Mouse (Mus musculus): Measurements from ENCODE around the gene Olfr1131. TPM values are rescaled to one million over a fixed set of nuclear protein-coding genes. Genes with fewer than 3 reads are reported as not detected.
"Not testable (repeated sequence)": the region's sequence is repeated elsewhere in the genome, so short reads cannot be mapped to it uniquely, and the experiment has no call there.

Gene Olfr1131
- polyA plus RNA-seq (2017; shearing (Covaris generic)): not detected

DNA sequence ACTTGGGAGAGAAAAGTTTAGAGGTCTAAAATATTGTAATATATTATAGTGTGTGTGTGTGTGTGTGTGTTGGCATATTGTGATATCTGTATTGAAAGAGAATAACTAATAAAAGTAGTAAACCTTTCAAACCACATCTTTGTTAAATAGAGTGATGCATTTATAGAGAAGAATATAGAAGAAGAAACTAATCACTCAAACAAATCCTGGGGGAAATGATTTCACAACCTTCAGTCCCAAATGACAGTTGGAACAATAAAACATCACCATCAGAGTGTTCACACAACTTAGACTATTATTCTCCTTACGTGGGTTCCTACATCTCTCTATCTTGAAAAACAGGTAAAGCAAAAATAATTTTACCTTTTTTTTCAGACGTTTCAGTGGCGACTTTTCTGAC lies at the start of gene Olfr1131:
Gene Olfr1131, plus strand, starts transcription at position 301 of the 400 bp plus-strand sequence.
- ATAC-seq: no peak

DNA sequence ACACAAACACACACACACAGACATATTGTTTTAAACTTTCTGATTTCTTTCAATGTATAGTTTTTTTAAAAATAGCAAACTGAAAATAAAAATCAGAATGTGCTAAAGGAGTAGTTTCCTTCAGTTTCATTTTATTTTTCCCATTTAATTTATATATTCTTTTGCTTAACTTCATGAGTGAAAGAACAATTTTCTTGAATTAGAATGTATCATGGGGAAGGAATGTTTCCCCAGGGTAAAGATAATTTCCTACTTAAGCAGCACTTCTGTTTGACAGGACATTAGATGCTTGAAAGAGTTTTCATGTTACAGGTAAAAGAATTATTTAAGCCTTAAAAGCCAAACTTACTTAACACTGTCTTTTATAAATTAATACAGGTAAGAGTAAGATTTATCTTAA lies 21.0 kb upstream of the Olfr1131 start, which contains the start of gene Olfr1130:
Gene Olfr1130, plus strand, starts transcription at position 301 of the 400 bp plus-strand sequence.
- not testable (repeated sequence) for ATAC-seq

DNA sequence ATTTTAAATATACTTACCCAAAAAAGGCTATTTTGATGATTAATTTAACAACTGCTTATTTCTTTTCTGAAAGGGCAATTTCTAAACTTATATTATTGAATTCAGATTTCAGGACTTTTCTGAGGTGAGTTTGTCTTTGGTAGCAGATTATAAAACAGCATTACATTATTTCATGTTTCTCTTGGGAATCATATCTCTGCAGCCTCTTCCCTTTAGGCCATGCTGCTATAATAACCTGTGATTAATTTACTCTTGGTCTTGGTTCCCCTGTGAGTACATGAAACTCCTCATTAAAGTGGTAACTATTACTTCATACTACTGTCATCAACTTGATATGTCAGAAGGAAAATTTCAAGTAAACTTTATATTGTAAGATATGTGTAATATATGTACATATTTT lies 10.5 kb downstream of the Olfr1131 start, which contains the start of gene Olfr1132:
Gene Olfr1132, minus strand, starts transcription at position 101 of the 400 bp plus-strand sequence.
- ATAC-seq: no peak

DNA sequence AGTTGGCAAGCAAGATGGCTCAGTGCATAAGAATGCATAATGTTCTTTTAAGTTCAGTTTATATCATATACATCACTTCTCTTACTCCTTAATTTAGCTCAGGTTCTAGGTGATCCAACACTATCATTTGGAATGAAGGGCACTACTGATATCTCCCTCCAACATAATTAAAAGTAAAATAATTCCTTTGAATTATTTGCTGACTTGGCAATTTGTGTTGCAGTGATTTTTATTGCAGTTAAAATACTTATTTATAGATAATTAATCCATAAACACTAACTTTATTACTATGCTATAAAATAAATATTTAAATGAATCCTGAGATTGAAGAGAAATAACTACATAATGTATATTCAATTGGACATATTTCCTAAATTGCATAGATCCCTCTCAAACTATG lies 15.5 kb downstream of the Olfr1131 start:
- ATAC-seq: no peak

DNA sequence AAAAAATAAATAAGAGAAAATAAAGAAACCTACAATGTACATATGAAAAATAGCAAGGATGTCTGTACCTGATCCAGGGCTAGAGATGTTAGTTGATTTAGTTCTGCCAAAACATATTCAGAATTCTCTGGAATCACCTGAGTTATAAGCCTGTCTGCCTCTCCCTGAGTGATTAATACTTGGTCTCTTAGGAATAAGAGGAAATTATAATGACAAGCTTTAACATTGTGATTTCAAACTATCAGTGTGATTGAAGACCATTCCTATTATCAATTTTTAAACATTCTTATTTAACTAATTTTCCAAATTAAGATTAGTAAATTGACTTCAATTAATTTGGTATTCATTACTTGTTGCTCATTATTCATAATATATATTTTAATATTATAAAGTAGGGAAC lies 20.4 kb downstream of the Olfr1131 start, which contains the start of gene Olfr1133:
Gene Olfr1133, minus strand, starts transcription at position 101 of the 400 bp plus-strand sequence.
- ATAC-seq: no peak

DNA sequence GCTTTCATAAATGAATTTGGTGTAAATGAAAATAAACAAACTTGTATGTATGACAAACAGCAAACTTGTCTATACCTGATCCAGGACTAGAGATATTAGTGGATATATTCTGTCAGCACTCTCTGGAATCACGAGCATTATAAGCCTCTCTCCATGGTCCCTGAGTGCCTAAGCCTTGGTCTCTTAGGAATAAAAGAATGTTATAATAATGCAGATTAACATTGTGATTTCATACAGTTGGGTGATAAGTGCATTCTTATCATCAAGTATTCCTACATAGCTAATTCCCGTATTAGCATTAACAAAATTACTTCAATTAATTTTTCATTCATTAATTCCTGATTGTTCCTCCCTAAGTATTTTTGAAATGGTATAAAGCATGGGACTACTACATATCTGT lies 31.5 kb downstream of the Olfr1131 start, which contains the start of gene Olfr1134:
Gene Olfr1134, minus strand, starts transcription at position 101 of the 400 bp plus-strand sequence.
- ATAC-seq: no peak

DNA sequence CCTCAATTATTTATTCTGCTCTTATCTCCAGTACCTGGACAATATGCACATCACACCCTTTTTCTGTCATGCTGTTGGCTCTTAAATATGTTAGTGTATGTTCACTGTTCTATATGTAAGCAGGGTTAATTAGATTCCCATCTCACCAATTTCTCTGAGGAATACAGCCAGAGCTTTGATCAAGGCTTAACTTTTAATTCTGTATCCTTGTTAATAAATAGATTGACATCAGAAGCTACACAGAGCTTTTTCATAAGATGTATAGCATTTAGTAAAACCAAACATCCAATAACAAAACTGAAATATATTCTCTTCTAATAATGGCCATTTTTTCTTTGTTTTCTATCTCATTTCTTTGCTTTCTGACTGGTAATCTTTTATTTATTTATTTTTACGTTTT lies 46.7 kb downstream of the Olfr1131 start, which contains the start of gene Olfr1135:
Gene Olfr1135, minus strand, starts transcription at position 101 of the 400 bp plus-strand sequence.
- no peak for ATAC-seq

Other genes starting within 250 kb of the Olfr1131 start
- not detected for gene Olfr1122, start 241.3 kb upstream of the Olfr1131 start, polyA plus RNA-seq (2017; shearing (Covaris generic))
- not detected for gene Olfr1123, start 210.5 kb upstream of the Olfr1131 start, polyA plus RNA-seq (2017; shearing (Covaris generic))
- 1 to 10 TPM in 1 of 3 experiments, under 1 TPM in 1, not detected in 1; 0.88 to 2.6 TPM for gene Olfr1124, start 196.8 kb upstream of the Olfr1131 start, polyA plus RNA-seq (2017; shearing (Covaris generic))
- not detected for gene Olfr1126, start 173.1 kb upstream of the Olfr1131 start, polyA plus RNA-seq (2017; shearing (Covaris generic))
- not detected for gene Pramel7, start 130.0 kb upstream of the Olfr1131 start, polyA plus RNA-seq (2017; shearing (Covaris generic))
- not detected for gene Pramel6, start 120.5 kb upstream of the Olfr1131 start, polyA plus RNA-seq (2017; shearing (Covaris generic))
- not detected for gene Olfr153, start 95.3 kb upstream of the Olfr1131 start, polyA plus RNA-seq (2017; shearing (Covaris generic))
- gene Olfr1128, start 81.6 kb upstream of the Olfr1131 start, polyA plus RNA-seq (2017; shearing (Covaris generic)): not detected
- gene Olfr1129, start 53.2 kb upstream of the Olfr1131 start, polyA plus RNA-seq (2017; shearing (Covaris generic)): not detected
- not detected for gene Olfr1130, start 20.9 kb upstream of the Olfr1131 start, polyA plus RNA-seq (2017; shearing (Covaris generic))
- gene Olfr1132, start 10.4 kb downstream of the Olfr1131 start, polyA plus RNA-seq (2017; shearing (Covaris generic)): not detected
- not detected for gene Olfr1133, start 20.3 kb downstream of the Olfr1131 start, polyA plus RNA-seq (2017; shearing (Covaris generic))
- not detected for gene Olfr1134, start 31.4 kb downstream of the Olfr1131 start, polyA plus RNA-seq (2017; shearing (Covaris generic))
- not detected for gene Olfr1135, start 46.6 kb downstream of the Olfr1131 start, polyA plus RNA-seq (2017; shearing (Covaris generic))
- not detected for gene Olfr1136, start 66.8 kb downstream of the Olfr1131 start, polyA plus RNA-seq (2017; shearing (Covaris generic))
- not detected for gene Olfr1137, start 86.1 kb downstream of the Olfr1131 start, polyA plus RNA-seq (2017; shearing (Covaris generic))
- not detected for gene Olfr1138, start 112.9 kb downstream of the Olfr1131 start, polyA plus RNA-seq (2017; shearing (Covaris generic))
- gene Olfr1140, start 116.6 kb downstream of the Olfr1131 start, polyA plus RNA-seq (2017; shearing (Covaris generic)): not detected
- not detected for gene Olfr1141, start 126.9 kb downstream of the Olfr1131 start, polyA plus RNA-seq (2017; shearing (Covaris generic))
- gene Olfr152, start 152.4 kb downstream of the Olfr1131 start, polyA plus RNA-seq (2017; shearing (Covaris generic)): not detected
- not detected for gene Olfr1143, start 173.5 kb downstream of the Olfr1131 start, polyA plus RNA-seq (2017; shearing (Covaris generic))
- not detected for gene Olfr1145, start 182.7 kb downstream of the Olfr1131 start, polyA plus RNA-seq (2017; shearing (Covaris generic))
- gene Olfr1148, start 203.4 kb downstream of the Olfr1131 start, polyA plus RNA-seq (2017; shearing (Covaris generic)): not detected
- gene Olfr1150-ps1, start 216.9 kb downstream of the Olfr1131 start, polyA plus RNA-seq (2017; shearing (Covaris generic)): not detected
- gene Olfr1151, start 228.8 kb downstream of the Olfr1131 start, polyA plus RNA-seq (2017; shearing (Covaris generic)): not detected
- gene Olfr1152, start 239.4 kb downstream of the Olfr1131 start, polyA plus RNA-seq (2017; shearing (Covaris generic)): not detected

Data from inflammation-experienced regulatory T-cells, adult 6 months (primary cell).